Mouse (Mus musculus) kidney, embryonic 15.5 days (tissue): ENCODE data around the gene Krtap5-5. TPM values are rescaled to one million over a fixed set of nuclear protein-coding genes. Genes with fewer than 3 reads are reported as not detected.

Experiments
- ATAC-seq: fragments of 200-750 bp; cut with Nextera tagmentation; replicated peaks from 2 replicates; pipeline ENCODE4 v1.8.0; 2017; ENCODE audit warnings: moderate TSS enrichment; ENCODE audit not compliant: low FRiP score
- H3K27ac ChIP-seq: fragments of 300-500 bp; sonication (generic); 2 replicates; pipeline ENCODE4 v1.5.1; 2015; ENCODE audit warnings: mild to moderate bottlenecking, inconsistent platforms
- H3K27me3 ChIP-seq: fragments of 300-500 bp; sonication (generic); 2 replicates; pipeline ENCODE4 v1.6.1; 2015; ENCODE audit warnings: inconsistent platforms
- H3K36me3 ChIP-seq: fragments of 300-500 bp; sonication (generic); 2 replicates; pipeline ENCODE4 v1.6.1; 2015; ENCODE audit warnings: inconsistent platforms
- H3K4me1 ChIP-seq: fragments of 300-500 bp; sonication (generic); 2 replicates; pipeline ENCODE4 v1.6.1; 2015; ENCODE audit warnings: inconsistent platforms
- H3K4me2 ChIP-seq: fragments of 300-500 bp; sonication (generic); 2 replicates; pipeline ENCODE4 v1.6.1; 2015; ENCODE audit warnings: moderate library complexity, mild to moderate bottlenecking, inconsistent platforms
- H3K4me3 ChIP-seq: fragments of 300-500 bp; sonication (generic); replicated peaks from 2 replicates; pipeline ENCODE4 v1.5.1; 2015; ENCODE audit warnings: mild to moderate bottlenecking, inconsistent platforms
- H3K9ac ChIP-seq: fragments of 300-500 bp; sonication (generic); 2 replicates; pipeline ENCODE4 v1.6.1; 2015; ENCODE audit warnings: mild to moderate bottlenecking, inconsistent platforms
- H3K9me3 ChIP-seq: fragments of 300-500 bp; sonication (generic); replicated peaks from 2 replicates; pipeline ENCODE4 v1.6.1; 2016; ENCODE audit warnings: inconsistent platforms
- WGBS: fragments of 180-500 bp; shearing (Covaris S2); methylation state at CpG from one replicate; pipeline ENCODE4 v1.1.7; 2015; ENCODE audit warnings: mixed read lengths; 5-methylcytosine and 5-hydroxymethylcytosine counted together
- polyA plus RNA-seq: library from polyadenylated mRNA; unstranded; fragments of >200 nt; fragmentation: Nextera tagmentation; extraction: Ambion mirVana; gene quantifications from 2 replicates; pipeline ENCODE4 v1.2.1, GENCODE M21; 2015

The Krtap5-5 gene
- polyA plus RNA-seq, 1 experiment from 2014 or later: not detected

GRCm38 (mm10) chr7:142205488-142205887 is 24.3 kb downstream of the Krtap5-5 start:
- Histone ChIP-seq H3K4me2 (no peak overlapping the region), H3K36me3 (no peaks in the 10 kb centered on the region), H3K9me3 (no peaks in the 10 kb centered on the region), H3K4me1 (no peaks in the 10 kb centered on the region), H3K27ac (no peak overlapping the region), H3K27me3 (no peaks in the 10 kb centered on the region), H3K9ac (no peak overlapping the region), H3K4me3 (no peak overlapping the region)
- no peak for ATAC-seq

- 10% methylated on average over 1 of the region's 1 CpGs for WGBS
- Histone ChIP-seq H3K4me1 (no peaks in the 10 kb centered on the region), H3K36me3 (no peaks in the 10 kb centered on the region), H3K9me3 (no peaks in the 10 kb centered on the region), H3K27ac (no peak within 1 kb of the TSS), H3K27me3 (no peaks in the 10 kb centered on the region), H3K9ac (no peak within 1 kb of the TSS), H3K4me3 (no peak within 1 kb of the TSS), H3K4me2 (no peak within 1 kb of the TSS)
- ATAC-seq: no peak
Observed at GRCm38 (mm10) chr7:142201064-142201463, 28.7 kb downstream of the Krtap5-5 start, which contains the start of gene Krtap5-3. Gene Krtap5-3, plus strand, starts transcription at chr7:142201364.

GRCm38 (mm10) chr7:142198748-142199147 is 31.0 kb downstream of the Krtap5-5 start:
- WGBS: 80% methylated on average over 2 of the region's 2 CpGs
- Histone ChIP-seq H3K36me3 (no peaks in the 10 kb centered on the region), H3K9me3 (no peaks in the 10 kb centered on the region), H3K4me1 (no peaks in the 10 kb centered on the region), H3K4me2 (no peak overlapping the region), H3K27ac (no peak overlapping the region), H3K27me3 (no peaks in the 10 kb centered on the region), H3K4me3 (no peak overlapping the region), H3K9ac (no peak overlapping the region)
- no peak for ATAC-seq

- WGBS: 44% methylated on average over 2 of the region's 2 CpGs
Observed at GRCm38 (mm10) chr7:142190289-142190688, 39.5 kb downstream of the Krtap5-5 start, which contains the start of gene Gm10153. Gene Gm10153, minus strand, starts transcription at chr7:142190389.

GRCm38 (mm10) chr7:142188156-142188555 is 41.6 kb downstream of the Krtap5-5 start:
- H3K36me3 ChIP-seq: no peaks in the 10 kb centered on the region
- no peaks in the 10 kb centered on the region for H3K9me3 ChIP-seq
- no peak overlapping the region for H3K9ac ChIP-seq
- no peak overlapping the region for H3K4me2 ChIP-seq
- H3K4me3 ChIP-seq: no peak overlapping the region
- no peak overlapping the region for H3K27ac ChIP-seq
- H3K4me1 ChIP-seq: no peaks in the 10 kb centered on the region
- 67% methylated on average over 2 of the region's 2 CpGs for WGBS
- 0 out of 2 replicates have a peak, but pooled peaks cover 3% of the 10 kb centered on the region for H3K27me3 ChIP-seq
- ATAC-seq: no peak

More at GRCm38 (mm10) chr7:142190289-142190688, 39.5 kb downstream of the Krtap5-5 start, which contains the start of gene Gm10153:
- no peak within 1 kb of the TSS for H3K9ac ChIP-seq
- H3K4me3 ChIP-seq: no peak within 1 kb of the TSS
- H3K4me1 ChIP-seq: no peaks in the 10 kb centered on the region
- H3K36me3 ChIP-seq: no peaks in the 10 kb centered on the region
- no peak within 1 kb of the TSS for H3K4me2 ChIP-seq
- H3K27ac ChIP-seq: no peak within 1 kb of the TSS
- no peak for ATAC-seq
- H3K9me3 ChIP-seq: no peaks in the 10 kb centered on the region
- H3K27me3 ChIP-seq: 0 out of 2 replicates have a peak, but pooled peaks cover 3% of the 10 kb centered on the region

- no peak overlapping the region for H3K27ac ChIP-seq
- H3K9me3 ChIP-seq: no peaks in the 10 kb centered on the region
- no peak overlapping the region for H3K4me3 ChIP-seq
- 61% methylated on average over 1 of the region's 1 CpGs for WGBS
- ATAC-seq: no peak
- H3K4me1 ChIP-seq: no peaks in the 10 kb centered on the region
- no peak overlapping the region for H3K4me2 ChIP-seq
- no peaks in the 10 kb centered on the region for H3K36me3 ChIP-seq
- H3K27me3 ChIP-seq: no peaks in the 10 kb centered on the region
- H3K9ac ChIP-seq: no peak overlapping the region
Observed at GRCm38 (mm10) chr7:142181021-142181420, 48.8 kb downstream of the Krtap5-5 start.

Other genes with a start within 250 kb of the Krtap5-5 start
- gene Mob2, start 168.9 kb downstream of the Krtap5-5 start, polyA plus RNA-seq: 62.3 and 66.9 TPM in 2 replicates
- 2.6 and 2.9 TPM in 2 replicates for gene Dusp8, start 134.1 kb downstream of the Krtap5-5 start, polyA plus RNA-seq
- gene Gm45618, start 109.2 kb downstream of the Krtap5-5 start, polyA plus RNA-seq: not detected in 2 replicates
- not detected in 2 replicates for gene Gm39115, start 93.9 kb downstream of the Krtap5-5 start, polyA plus RNA-seq
- gene Gm45337, start 85.4 kb downstream of the Krtap5-5 start, polyA plus RNA-seq: not detected in 2 replicates
- gene Gm29735, start 72.9 kb downstream of the Krtap5-5 start, polyA plus RNA-seq: not detected in 2 replicates
- not detected in 2 replicates for gene Gm4553, start 64.2 kb downstream of the Krtap5-5 start, polyA plus RNA-seq
- not detected in 2 replicates for gene Krtap5-2, start 54.0 kb downstream of the Krtap5-5 start, polyA plus RNA-seq
- not detected in 2 replicates for gene Gm10153, start 39.6 kb downstream of the Krtap5-5 start, polyA plus RNA-seq
- gene Krtap5-3, start 28.6 kb downstream of the Krtap5-5 start, polyA plus RNA-seq: not detected in 2 replicates
- gene Gm7579, start 18.1 kb downstream of the Krtap5-5 start, polyA plus RNA-seq: not detected in 2 replicates
- gene Gm40460, start 11.1 kb upstream of the Krtap5-5 start, polyA plus RNA-seq: not detected in 2 replicates
- not detected in 2 replicates for gene Gm2431, start 28.4 kb upstream of the Krtap5-5 start, polyA plus RNA-seq
- not detected in 2 replicates for gene Gm4559, start 44.4 kb upstream of the Krtap5-5 start, polyA plus RNA-seq
- not detected in 2 replicates for gene Krtap5-1, start 67.1 kb upstream of the Krtap5-5 start, polyA plus RNA-seq
- gene Krtap5-4, start 73.6 kb upstream of the Krtap5-5 start, polyA plus RNA-seq: not detected in 2 replicates
- gene Ifitm10, start 143.8 kb upstream of the Krtap5-5 start, polyA plus RNA-seq: 1.8 and 2.3 TPM in 2 replicates
- gene Gm49369, start 152.7 kb upstream of the Krtap5-5 start, polyA plus RNA-seq: 1.2 and 2.5 TPM in 2 replicates
- 294 and 312 TPM in 2 replicates for gene Ctsd, start 158.1 kb upstream of the Krtap5-5 start, polyA plus RNA-seq
- 0.62 and 1.3 TPM in 2 replicates for gene Syt8, start 204.9 kb upstream of the Krtap5-5 start, polyA plus RNA-seq
- 19.0 and 45.8 TPM in 2 replicates for gene Tnni2, start 211.8 kb upstream of the Krtap5-5 start, polyA plus RNA-seq
- 115 and 139 TPM in 2 replicates for gene Lsp1, start 230.8 kb upstream of the Krtap5-5 start, polyA plus RNA-seq